Mouse (Mus musculus) C2C12 (cell line): ENCODE data around the gene Sars2. TPM values are rescaled to one million over a fixed set of nuclear protein-coding genes. Genes with fewer than 3 reads are reported as not detected.

Source experiments
- H3K27me3 ChIP-seq: one replicate; pipeline ENCODE4 v1.6.1; 2011; ENCODE audit not compliant: control insufficient read depth, insufficient read depth, insufficient read length
- H3K36me3 ChIP-seq: one replicate; pipeline ENCODE4 v1.6.1; 2011; ENCODE audit not compliant: control insufficient read depth, insufficient read depth
- H3K4me3 ChIP-seq: one replicate; pipeline ENCODE4 v1.5.1; 2011; ENCODE audit warnings: mild to moderate bottlenecking, control low read depth; ENCODE audit not compliant: poor library complexity, insufficient read depth, severe bottlenecking
- H3K79me2 ChIP-seq: one replicate; pipeline ENCODE4 v1.6.1; 2011; ENCODE audit not compliant: control insufficient read depth, insufficient read depth
- H3K79me3 ChIP-seq: one replicate; pipeline ENCODE4 v1.6.1; 2011; ENCODE audit warnings: low read depth, control low read depth
- H3ac ChIP-seq: one replicate; pipeline ENCODE3; 2011; ENCODE audit warnings: low read depth; ENCODE audit not compliant: control insufficient read depth, insufficient read length
- CEBPB ChIP-seq: IDR thresholded peaks from one replicate; pipeline ENCODE4 v1.6.1; 2011; ENCODE audit warnings: low read depth, mild to moderate bottlenecking, control low read depth, moderate library complexity
- CTCF ChIP-seq: IDR thresholded peaks from one replicate; pipeline ENCODE4 v1.5.1; 2011; ENCODE audit not compliant: control insufficient read depth, insufficient read depth, insufficient read length
- FOSL1 ChIP-seq: IDR thresholded peaks from one replicate; pipeline ENCODE4 v1.8.0; 2011; ENCODE audit warnings: mild to moderate bottlenecking, low read length; ENCODE audit not compliant: poor library complexity, insufficient read depth, severe bottlenecking
- MAX ChIP-seq: IDR thresholded peaks from one replicate; pipeline ENCODE4 v1.6.1; 2011; ENCODE audit warnings: mild to moderate bottlenecking, control low read depth
- MYOD1 ChIP-seq: IDR thresholded peaks from one replicate; pipeline ENCODE4 v1.6.1; 2011; ENCODE audit warnings: low read depth; ENCODE audit not compliant: control insufficient read depth, insufficient read length
- MYOG ChIP-seq: IDR thresholded peaks from one replicate; pipeline ENCODE4 v1.6.1; 2011; ENCODE audit not compliant: control insufficient read depth, insufficient read length; ENCODE audit errors: extremely low read depth
- USF1 ChIP-seq: IDR thresholded peaks from one replicate; pipeline ENCODE4 v1.6.1; 2011; ENCODE audit warnings: low read depth, mild to moderate bottlenecking, control low read depth, moderate library complexity
- polyA plus RNA-seq: library from polyadenylated mRNA; unstranded; fragments of >200 nt; fragmentation: generic; extraction: Trizol; gene quantifications from one replicate; pipeline ENCODE4 v1.2.1, GENCODE M21; 2012; ENCODE audit warnings: missing spikeins

Gene Sars2
- polyA plus RNA-seq, 1 experiment, result 18.1 TPM

DNA sequence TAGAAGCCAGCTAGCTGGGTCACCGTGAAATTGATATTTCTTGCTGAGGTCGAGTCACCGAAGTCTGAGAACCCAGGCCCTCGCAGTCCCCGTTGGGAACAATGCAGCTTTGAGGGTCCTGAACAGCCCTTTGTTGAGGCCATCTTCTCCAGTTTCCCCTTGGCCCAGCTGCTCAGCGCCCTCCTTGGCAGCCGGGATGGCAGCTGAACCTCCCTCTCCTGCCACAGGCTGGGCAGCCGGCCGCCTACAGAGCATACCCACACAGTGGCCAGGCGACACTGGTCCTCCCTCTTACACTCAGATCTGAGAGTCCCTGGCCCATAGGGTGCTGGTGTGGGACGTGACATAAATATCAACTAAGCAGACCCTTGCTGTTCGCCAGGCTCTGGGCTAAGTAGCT is 32.4 kb downstream of the Sars2 start:
- no peak for TF ChIP-seq CTCF
- no peak for TF ChIP-seq USF1
- no peak for TF ChIP-seq CEBPB
- TF ChIP-seq FOSL1, result no peak
- no peak for TF ChIP-seq MYOG
- no peak for TF ChIP-seq MAX
- TF ChIP-seq MYOD1, result no peak
- no peaks in the 10 kb centered on the region for H3K27me3 ChIP-seq
- no peak overlapping the region for H3K4me3 ChIP-seq
- H3ac ChIP-seq, result no peak overlapping the region
- H3K79me3 ChIP-seq, result no peaks in the 10 kb centered on the region
- H3K36me3 ChIP-seq, result no peaks in the 10 kb centered on the region
- H3K79me2 ChIP-seq, result no peaks in the 10 kb centered on the region

DNA sequence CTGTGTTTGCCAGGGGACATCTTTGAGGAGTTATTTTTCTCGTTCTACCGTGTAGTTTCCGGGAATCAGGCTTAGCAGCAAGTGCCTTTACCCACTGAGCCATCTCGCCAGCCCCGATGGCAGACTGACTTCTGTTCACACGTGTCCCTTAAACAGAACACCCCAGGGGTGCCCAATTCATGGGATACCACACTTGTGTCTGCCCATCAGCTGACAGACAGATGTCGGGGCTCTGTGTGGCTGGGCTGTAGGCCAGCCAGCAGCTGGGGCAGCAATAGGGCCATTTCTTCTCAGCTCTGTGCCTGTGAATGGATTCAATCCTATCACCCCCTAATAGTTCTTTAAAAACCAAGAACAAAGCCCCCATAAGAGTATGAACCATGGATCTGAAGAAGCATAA is 33.3 kb downstream of the Sars2 start:
- no peak for TF ChIP-seq MYOG
- TF ChIP-seq FOSL1, result no peak

DNA sequence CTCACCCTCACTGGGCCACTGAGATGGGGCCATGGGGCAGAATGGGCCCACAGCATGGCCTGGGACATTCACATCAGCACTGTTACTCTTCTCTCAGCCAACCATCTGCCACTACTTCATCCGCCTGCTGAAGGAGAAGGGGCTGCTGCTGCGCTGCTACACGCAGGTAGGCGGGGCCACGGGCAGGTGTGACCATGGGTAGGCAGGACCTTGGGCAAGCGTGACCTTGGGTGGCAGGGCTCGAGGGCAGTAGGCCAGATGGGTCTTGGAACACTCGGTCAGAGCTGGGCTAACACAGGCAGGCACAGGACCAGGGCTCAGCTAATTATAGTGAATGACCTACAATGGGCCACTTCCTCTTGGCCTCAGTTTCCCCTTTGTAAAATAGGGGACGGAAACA is 37.0 kb downstream of the Sars2 start:
- H3K79me3 ChIP-seq, result no peaks in the 10 kb centered on the region
- no peaks in the 10 kb centered on the region for H3K27me3 ChIP-seq
- H3K36me3 ChIP-seq, result no peaks in the 10 kb centered on the region
- no peak overlapping the region for H3K4me3 ChIP-seq
- TF ChIP-seq USF1, result no peak
- TF ChIP-seq MYOG, result no peak
- no peak for TF ChIP-seq FOSL1
- no peak for TF ChIP-seq MYOD1
- no peak for TF ChIP-seq MAX
- no peak for TF ChIP-seq CEBPB
- TF ChIP-seq CTCF, result no peak
- H3K79me2 ChIP-seq, result no peaks in the 10 kb centered on the region
- H3ac ChIP-seq, result no peak overlapping the region

More for the DNA sequence above, 33.3 kb downstream of the Sars2 start:
- Histone ChIP-seq H3K4me3 (no peak overlapping the region), H3K79me2 (no peaks in the 10 kb centered on the region), H3ac (no peak overlapping the region), H3K79me3 (no peaks in the 10 kb centered on the region), H3K27me3 (no peaks in the 10 kb centered on the region), H3K36me3 (no peaks in the 10 kb centered on the region)

DNA sequence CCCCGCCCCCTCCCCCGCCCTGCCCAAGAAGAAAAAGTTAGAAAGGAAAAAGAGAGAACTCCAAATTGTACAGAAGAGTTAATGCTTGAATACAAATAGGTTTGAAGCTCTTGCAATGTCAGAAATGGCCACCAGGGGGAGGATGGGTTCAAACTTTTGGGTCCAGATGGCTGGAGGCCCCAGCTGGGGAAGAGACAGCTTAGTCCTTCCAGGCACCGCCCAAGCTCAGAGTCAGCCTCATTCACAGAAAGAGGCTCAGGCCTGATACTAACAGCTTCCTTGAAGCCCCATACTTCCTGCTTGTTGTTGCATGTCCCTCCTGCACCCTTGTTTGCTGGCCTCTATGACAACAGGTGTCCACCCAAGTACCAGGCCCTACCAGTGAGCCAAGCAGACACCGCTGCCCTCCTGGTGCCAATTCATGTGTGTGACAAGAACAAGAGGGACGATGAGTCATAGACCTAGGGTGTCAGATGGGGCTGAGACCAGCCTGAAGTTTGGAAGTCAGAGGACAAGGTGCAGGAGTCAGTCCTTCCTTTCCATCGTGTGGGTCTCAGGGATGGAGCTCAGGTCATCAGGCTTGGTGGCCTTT is 38.4 kb downstream of the Sars2 start:
- H3K4me3 ChIP-seq, result no peak overlapping the region

DNA sequence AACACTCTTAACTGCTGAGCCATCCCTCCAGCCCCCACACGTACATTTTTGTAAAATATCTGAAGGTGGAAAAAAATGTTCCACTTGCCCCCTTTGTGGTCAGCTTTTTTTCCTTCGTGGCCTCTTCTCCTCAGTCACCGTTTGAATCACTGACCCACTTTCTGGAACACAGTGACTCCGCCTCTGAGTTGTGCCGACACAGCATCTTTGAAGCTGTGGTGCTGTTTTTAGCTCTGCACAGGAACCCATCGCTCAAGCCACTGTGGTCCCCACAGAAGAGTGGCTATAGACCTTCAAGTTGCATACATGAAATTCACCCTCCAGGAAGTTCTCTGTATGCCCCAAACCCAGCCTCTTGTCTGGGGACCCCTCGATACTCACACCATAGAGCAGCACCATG is 39.1 kb downstream of the Sars2 start:
- H3K36me3 ChIP-seq, result no peaks in the 10 kb centered on the region
- TF ChIP-seq MYOD1, result no peak
- no peak for TF ChIP-seq CTCF
- TF ChIP-seq MYOG, result no peak
- TF ChIP-seq FOSL1, result no peak
- TF ChIP-seq MAX, result no peak
- TF ChIP-seq USF1, result no peak
- no peak for TF ChIP-seq CEBPB
- no peaks in the 10 kb centered on the region for H3K27me3 ChIP-seq
- H3K79me3 ChIP-seq, result no peaks in the 10 kb centered on the region
- H3K79me2 ChIP-seq, result no peaks in the 10 kb centered on the region
- no peak overlapping the region for H3ac ChIP-seq
- H3K4me3 ChIP-seq, result no peak overlapping the region

More for the DNA sequence above, 38.4 kb downstream of the Sars2 start:
- Histone ChIP-seq H3K79me2 (no peaks in the 10 kb centered on the region), H3K79me3 (no peaks in the 10 kb centered on the region), H3ac (no peak overlapping the region), H3K27me3 (no peaks in the 10 kb centered on the region), H3K36me3 (no peaks in the 10 kb centered on the region)
- TF ChIP-seq MYOD1, result no peak
- peak; percentile 13 for TF ChIP-seq CTCF
- TF ChIP-seq FOSL1, result no peak
- TF ChIP-seq MAX, result no peak
- TF ChIP-seq CEBPB, result no peak
- TF ChIP-seq USF1, result no peak

DNA sequence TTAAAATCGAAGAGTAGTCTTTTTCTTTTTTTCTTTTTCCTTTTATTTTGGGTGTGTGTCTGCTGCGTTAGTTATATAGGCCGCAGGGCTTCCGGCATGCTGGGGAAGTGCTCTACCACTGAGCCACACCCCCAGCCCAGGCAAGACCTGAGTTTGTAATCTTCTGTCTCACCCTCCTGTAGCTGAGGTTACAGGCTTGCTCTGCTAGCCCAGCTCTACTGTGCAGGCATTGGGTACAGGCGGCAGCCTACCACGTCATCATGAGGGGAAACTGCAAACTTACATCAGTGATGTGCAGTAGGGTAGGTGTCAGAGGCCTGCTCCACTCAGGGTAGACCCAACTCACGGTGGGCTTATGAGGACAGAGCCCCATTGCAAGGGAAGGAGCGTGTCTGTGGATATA is 39.5 kb downstream of the Sars2 start:
- no peaks in the 10 kb centered on the region for H3K79me2 ChIP-seq
- H3K36me3 ChIP-seq, result no peaks in the 10 kb centered on the region
- no peak overlapping the region for H3K4me3 ChIP-seq
- no peak overlapping the region for H3ac ChIP-seq
- H3K79me3 ChIP-seq, result no peaks in the 10 kb centered on the region
- H3K27me3 ChIP-seq, result no peaks in the 10 kb centered on the region
- TF ChIP-seq FOSL1 (no peak), CTCF (no peak), MYOG (no peak)
